Mouse (Mus musculus) bone marrow, adult 2 months (tissue): ENCODE data around the gene Nup88.

Experiments
- CTCF ChIP-seq: fragments of 200-500 bp; IDR thresholded peaks from 2 replicates; pipeline ENCODE4 v1.5.1; 2011; ENCODE audit warnings: low read length, control low read depth; ENCODE audit not compliant: control insufficient read depth, insufficient read depth
- POLR2A ChIP-seq: fragments of 200-500 bp; IDR thresholded peaks from 2 replicates; pipeline ENCODE4 v1.6.1; 2011; ENCODE audit warnings: low read depth, mild to moderate bottlenecking, control low read depth, low read length, borderline replicate concordance; ENCODE audit not compliant: control insufficient read depth

DNA sequence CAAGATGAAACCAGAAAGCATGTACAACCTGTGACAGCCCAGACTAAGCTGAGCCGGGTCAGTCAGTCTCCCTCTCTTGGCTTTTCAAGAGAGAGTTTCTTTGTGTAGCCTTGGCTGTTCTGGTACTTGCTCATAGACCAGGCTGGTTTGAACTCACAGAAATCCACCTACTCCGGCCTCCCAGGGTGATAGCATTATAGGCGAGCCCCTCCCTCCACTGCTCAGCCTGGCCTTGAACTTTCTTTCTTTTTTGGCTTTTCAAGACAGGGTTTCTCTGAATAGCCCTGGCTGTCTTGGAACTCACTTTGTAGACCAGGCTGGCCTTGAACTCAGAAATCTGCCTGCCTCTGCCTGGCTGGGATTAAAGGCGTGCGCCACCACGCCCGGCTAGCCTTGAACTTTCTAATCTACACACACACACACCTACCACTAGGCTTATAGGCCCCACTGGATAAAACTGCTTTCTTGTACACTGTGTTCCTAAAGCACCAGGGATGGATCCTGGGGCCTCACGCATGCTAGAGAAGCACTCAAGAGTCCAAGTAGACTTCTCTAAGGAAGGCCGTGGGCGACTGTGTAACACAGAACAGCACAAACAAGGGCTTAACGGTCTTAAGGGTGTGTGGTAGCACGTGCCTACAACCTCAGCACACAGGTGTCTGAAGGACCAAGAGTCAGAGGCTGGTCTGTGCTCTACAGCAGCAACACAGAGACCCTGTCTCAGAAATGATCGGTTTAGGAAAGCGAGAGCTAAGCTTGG lies 11.2 kb upstream of the Nup88 start:
- TF ChIP-seq POLR2A (no peak), CTCF (no peak)
